In the genomic region with DNA sequence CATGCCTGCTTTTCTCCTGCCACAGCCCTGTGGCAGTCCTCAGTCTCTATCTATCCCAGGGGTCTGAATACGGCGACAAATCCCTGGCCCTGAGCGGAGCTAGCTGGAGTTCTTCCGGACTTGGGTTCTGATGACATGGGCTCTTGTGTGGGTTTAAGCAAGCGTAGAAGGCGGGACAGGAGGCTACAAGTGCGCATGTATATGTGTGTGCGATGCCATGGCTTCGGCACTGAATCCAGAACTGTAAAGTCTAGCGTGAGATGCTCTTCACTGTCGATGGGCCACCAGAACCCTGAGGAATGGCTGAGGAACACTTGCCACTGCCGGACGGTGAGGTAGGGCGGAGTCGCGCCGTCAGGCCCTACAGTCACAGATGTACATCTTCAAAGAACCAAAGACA, we compare ENCODE assay signal across 27 mouse cellular contexts.
DNase-seq lines count a peak whose midpoint lies in the region; TF ChIP-seq lines count a peak whose summit lies in the region.
"Had no signal": no experiment of that assay in that cellular context is flagged by ENCODE, and none has a peak within 500 bp of the region (broad histone marks: within the 10 kb centered on the region; RNA-seq: fewer than 3 reads in every experiment).

No protein-coding gene starts in this region.

- peaks cover 4% of the 10 kb centered on the region; the same call in 1 of the 2 replicates for H3K4me1 ChIP-seq in testis, adult 2 months (ENCODE audit: control insufficient read depth, insufficient read depth, low read length)
- H3K4me1 ChIP-seq: forebrain, embryonic 12.5 days; forebrain, embryonic 15.5 days; heart, embryonic 13.5 days; intestine, embryonic 15.5 days had no signal

- H3K27ac ChIP-seq in testis, adult 2 months (ENCODE audit: control insufficient read depth, insufficient read depth, low read depth, low read length): no peak overlapping the region
- H3K27ac ChIP-seq: embryonic facial prominence, embryonic 10.5 days; embryonic facial prominence, embryonic 13.5 days; forebrain, embryonic 12.5 days; forebrain, embryonic 15.5 days; heart, adult 2 months; heart, embryonic 10.5 days; heart, embryonic 13.5 days; hindbrain, embryonic 15.5 days; intestine, embryonic 15.5 days had no signal

- H3K36me3 ChIP-seq in testis, adult 2 months (ENCODE audit: control insufficient read depth, insufficient read depth, low read length): no peaks in the 10 kb centered on the region
- H3K36me3 ChIP-seq: embryonic facial prominence, embryonic 10.5 days; embryonic facial prominence, embryonic 13.5 days; forebrain, embryonic 12.5 days; forebrain, embryonic 15.5 days; heart, embryonic 10.5 days; heart, embryonic 13.5 days; hindbrain, embryonic 15.5 days; intestine, embryonic 15.5 days had no signal

- no peaks in the 10 kb centered on the region for H3K27me3 ChIP-seq in testis, adult 2 months (ENCODE audit: control insufficient read depth, insufficient read depth, low read length)
- H3K27me3 ChIP-seq: embryonic facial prominence, embryonic 13.5 days; forebrain, embryonic 12.5 days; forebrain, embryonic 15.5 days; heart, embryonic 13.5 days; hindbrain, embryonic 15.5 days; intestine, embryonic 15.5 days had no signal

- TF ChIP-seq POLR2A in testis, adult 2 months (IDR thresholded peaks at IDR 0.05; ENCODE audit: control insufficient read depth, low read depth, low read length): no peak

- H3K4me3 ChIP-seq in testis, adult 2 months (ENCODE audit: control insufficient read depth, low read depth, low read length): peak overlapping the region; percentile 56
- H3K4me3 ChIP-seq: embryonic facial prominence, embryonic 10.5 days; embryonic facial prominence, embryonic 13.5 days; erythroblast, embryonic 14.5 days; forebrain, embryonic 12.5 days; forebrain, embryonic 15.5 days; heart, adult 2 months; heart, embryonic 10.5 days; heart, embryonic 13.5 days; hindbrain, embryonic 15.5 days; intestine, embryonic 15.5 days had no signal

- no peak for TF ChIP-seq CTCF in testis, adult 2 months (IDR thresholded peaks at IDR 0.05; ENCODE audit: control insufficient read depth, insufficient read depth, insufficient replicate concordance, low read depth, low read length)

- DNase-seq in testis, postnatal 14 days (ENCODE audit: low spot score): no peak
- peak; percentile 40 for DNase-seq in ES-CJ7 (ENCODE audit: low read depth, low spot score)
- peak; percentile 53 for DNase-seq in ZHBTc4 (ENCODE audit: low read depth, low spot score)
- no peak for DNase-seq in adrenal gland, adult (ENCODE audit: inconsistent age in 2 of 2, low spot score in 1 of 2)
- no peak for DNase-seq in liver
- DNase-seq: adrenal gland, adult 8-10 months; adrenal gland, postnatal 25 days; cerebellum, adult 11-12 months; cerebellum, adult 8-10 months; cerebellum, postnatal 10 days; cerebellum, postnatal 36 days; embryo, embryonic 11 days; gastrocnemius, postnatal 10 days; gastrocnemius, postnatal 36 days; heart, adult 2 months; heart, postnatal 14 days; heart, postnatal 4 days had no signal

Comparison
In these comparisons a context has a peak if more than half of its experiments do, and no peak if none do; other contexts are left out.
1. DNase-seq: peak in ES-CJ7 (single experiment) and ZHBTc4 (single experiment); none in testis, postnatal 14 days (single experiment), adrenal gland, adult (0 of 2) and liver (single experiment).